Mouse (Mus musculus) monocyte, adult 2 months (primary cell): Measurements from ENCODE around the gene Acbd4.

ENCODE experiments used
- DNase-seq, 2 experiments: peaks; one replicate each; pipeline ENCODE4 v3.0.0; 2022; ENCODE audit warnings: low spot score in 2 of 2, low read depth in 1 of 2

The Acbd4 gene

GRCm38 (mm10) chr11:103101481-103101865, at the start of gene Acbd4, which contains the start of gene Plcd3:
Gene Acbd4, plus strand, starts transcription at chr11:103101682.
Gene Plcd3, minus strand, starts transcription at chr11:103101658.
- DNase-seq = peak in 1 of 2 experiments; percentile 41

GRCm38 (mm10) chr11:103052078-103052477, 49.4 kb upstream of the Acbd4 start:
- no peak for DNase-seq

GRCm38 (mm10) chr11:103053191-103054076, 48.0 kb upstream of the Acbd4 start:
- DNase-seq = no peak

- peak; percentile 33 to 58 for DNase-seq
These were observed 46.7 kb upstream of the Acbd4 start for GRCm38 (mm10) chr11:103054798-103055197.

- DNase-seq = no peak
These were observed 44.8 kb upstream of the Acbd4 start for GRCm38 (mm10) chr11:103056636-103057035.

- no peak for DNase-seq
These were observed 42.9 kb upstream of the Acbd4 start for GRCm38 (mm10) chr11:103058499-103059085.

GRCm38 (mm10) chr11:103066191-103067050, 35.1 kb upstream of the Acbd4 start:
- DNase-seq = no peak

GRCm38 (mm10) chr11:103067051-103067361, 34.5 kb upstream of the Acbd4 start:
- no peak for DNase-seq

GRCm38 (mm10) chr11:103067457-103068001, 34.0 kb upstream of the Acbd4 start:
- DNase-seq = no peak

- no peak for DNase-seq
These were observed 33.2 kb upstream of the Acbd4 start for GRCm38 (mm10) chr11:103068272-103068671.

- DNase-seq = no peak
These were observed 32.6 kb upstream of the Acbd4 start for GRCm38 (mm10) chr11:103068884-103069283.

GRCm38 (mm10) chr11:103069731-103070130, 31.8 kb upstream of the Acbd4 start:
- no peak for DNase-seq

- no peak for DNase-seq
These were observed 31.1 kb upstream of the Acbd4 start for GRCm38 (mm10) chr11:103070322-103070880.

- no peak for DNase-seq
These were observed 27.8 kb upstream of the Acbd4 start for GRCm38 (mm10) chr11:103073671-103074070.

GRCm38 (mm10) chr11:103074121-103074650, 27.3 kb upstream of the Acbd4 start:
- DNase-seq = no peak

- DNase-seq = no peak
These were observed 26.6 kb upstream of the Acbd4 start for GRCm38 (mm10) chr11:103074796-103075323.

- no peak for DNase-seq
These were observed 25.5 kb upstream of the Acbd4 start for GRCm38 (mm10) chr11:103076010-103076409.

- DNase-seq = no peak
These were observed 24.9 kb upstream of the Acbd4 start for GRCm38 (mm10) chr11:103076581-103076980.

GRCm38 (mm10) chr11:103078131-103078530, 23.4 kb upstream of the Acbd4 start:
- no peak for DNase-seq

- no peak for DNase-seq
These were observed 21.0 kb upstream of the Acbd4 start for GRCm38 (mm10) chr11:103080323-103081091.
